Mouse (Mus musculus) neural tube, embryonic 13.5 days (tissue): Measurements from ENCODE around the gene Kif23. TPM values are rescaled to one million over a fixed set of nuclear protein-coding genes. Genes with fewer than 3 reads are reported as not detected.

Source experiments
- ATAC-seq: fragments of 200-750 bp; cut with Nextera tagmentation; 2 replicates; pipeline ENCODE4 v1.8.0; 2017; ENCODE audit warnings: low read depth, mild to moderate bottlenecking, moderate TSS enrichment, moderate library complexity
- H3K27ac ChIP-seq: fragments of 300-500 bp; sonication (generic); replicated peaks from 2 replicates; pipeline ENCODE4 v1.5.1; 2015; ENCODE audit warnings: moderate library complexity, mild to moderate bottlenecking, inconsistent platforms
- H3K27me3 ChIP-seq: fragments of 300-500 bp; sonication (generic); 2 replicates; pipeline ENCODE4 v1.6.1; 2015; ENCODE audit warnings: mild to moderate bottlenecking, inconsistent platforms
- H3K36me3 ChIP-seq: fragments of 300-500 bp; sonication (generic); 2 replicates; pipeline ENCODE4 v1.6.1; 2015; ENCODE audit warnings: mild to moderate bottlenecking, inconsistent platforms
- H3K4me1 ChIP-seq: fragments of 300-500 bp; sonication (generic); replicated peaks from 2 replicates; pipeline ENCODE4 v1.6.1; 2015; ENCODE audit warnings: inconsistent platforms
- H3K4me2 ChIP-seq: fragments of 300-500 bp; sonication (generic); 2 replicates; pipeline ENCODE4 v1.6.1; 2015; ENCODE audit warnings: inconsistent platforms, mild to moderate bottlenecking, moderate library complexity
- H3K4me3 ChIP-seq: fragments of 300-500 bp; sonication (generic); 2 replicates; pipeline ENCODE4 v1.5.1; 2015; ENCODE audit warnings: mild to moderate bottlenecking, inconsistent platforms
- H3K9ac ChIP-seq: fragments of 300-500 bp; sonication (generic); 2 replicates; pipeline ENCODE4 v1.6.1; 2015; ENCODE audit warnings: moderate library complexity, mild to moderate bottlenecking, inconsistent platforms
- H3K9me3 ChIP-seq: fragments of 300-500 bp; sonication (generic); 2 replicates; pipeline ENCODE4 v1.6.1; 2016; ENCODE audit warnings: inconsistent platforms
- WGBS: fragments of 180-500 bp; shearing (Covaris S2); methylation state at CpG from one replicate; pipeline ENCODE4 v1.1.7; 2015; 5-methylcytosine and 5-hydroxymethylcytosine counted together
- polyA plus RNA-seq: library from polyadenylated mRNA; unstranded; fragments of >200 nt; fragmentation: Nextera tagmentation; extraction: Ambion mirVana; gene quantifications from 2 replicates; pipeline ENCODE4 v1.2.1, GENCODE M21; 2015

Kif23 gene
- polyA plus RNA-seq, 1 experiment from 2014 or later, result 19.7 TPM

DNA sequence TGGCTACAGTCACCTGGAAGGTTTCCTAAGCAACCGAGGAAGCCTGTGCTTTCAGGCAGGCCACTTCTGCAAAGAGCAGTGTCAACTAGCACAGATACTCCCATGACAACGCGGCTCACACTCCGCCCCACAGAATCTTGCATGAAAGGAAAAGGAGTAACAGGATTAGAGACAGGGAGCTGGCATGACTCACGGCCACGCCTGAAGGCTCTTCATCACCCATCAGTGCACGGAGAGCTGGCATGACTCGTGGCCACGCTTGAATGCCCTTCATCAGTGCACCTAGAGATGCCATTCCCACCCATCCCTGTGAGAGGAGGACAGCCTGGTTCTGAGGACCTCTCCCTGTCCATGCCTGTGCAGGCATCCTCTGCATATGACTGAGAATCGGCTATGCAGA, 20.8 kb upstream of the Kif23 start:
- Histone ChIP-seq H3K27ac (no peak overlapping the region), H3K4me1 (peaks cover 6% of the 10 kb centered on the region), H3K27me3 (no peaks in the 10 kb centered on the region), H3K4me2 (no peak overlapping the region), H3K9ac (no peak overlapping the region), H3K4me3 (no peak overlapping the region), H3K9me3 (no peaks in the 10 kb centered on the region), H3K36me3 (no peaks in the 10 kb centered on the region)
- WGBS, result 82% methylated on average over 10 of the region's 10 CpGs
- ATAC-seq, result no peak

- no peak overlapping the region for H3K27ac ChIP-seq
- no peak overlapping the region for H3K4me2 ChIP-seq
- WGBS, result 92% methylated on average over 7 of the region's 7 CpGs
- H3K4me1 ChIP-seq, result no peaks in the 10 kb centered on the region
- no peaks in the 10 kb centered on the region for H3K9me3 ChIP-seq
- no peak for ATAC-seq
- no peak overlapping the region for H3K4me3 ChIP-seq
- H3K9ac ChIP-seq, result no peak overlapping the region
- no peaks in the 10 kb centered on the region for H3K27me3 ChIP-seq
- no peaks in the 10 kb centered on the region for H3K36me3 ChIP-seq
Observed at GRCm38 (mm10) chr9:61965987-61966386, 19.4 kb upstream of the Kif23 start.

DNA sequence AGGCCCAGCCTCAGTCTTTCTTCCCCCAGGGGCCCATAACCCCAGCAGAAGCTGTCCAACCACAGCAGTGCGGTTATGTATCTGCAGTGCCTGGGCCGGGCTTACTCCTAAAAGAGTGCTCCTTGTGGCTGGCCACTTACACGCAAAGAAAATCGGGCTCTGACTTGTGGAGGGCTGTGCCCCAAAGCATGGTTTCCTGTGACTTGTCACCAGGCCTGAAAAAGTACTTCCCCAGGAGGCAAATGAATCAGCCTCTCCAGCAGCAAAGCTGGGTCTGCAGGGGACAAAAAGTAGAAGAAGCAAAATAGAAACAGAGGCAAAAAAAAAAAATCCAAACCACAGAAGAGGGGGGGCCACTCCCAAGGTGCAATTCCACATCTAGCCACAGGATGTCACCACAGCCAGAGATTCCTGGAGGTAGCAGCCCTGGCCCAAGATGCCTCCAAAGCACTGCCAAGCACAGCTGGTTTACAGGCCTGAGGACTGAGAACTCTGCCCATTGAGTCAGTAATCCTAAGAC, 18.9 kb upstream of the Kif23 start:
- H3K27me3 ChIP-seq, result no peaks in the 10 kb centered on the region
- no peaks in the 10 kb centered on the region for H3K9me3 ChIP-seq
- 0 out of 2 replicates have a peak overlapping the region, but pooled peaks have one; percentile 23 for H3K27ac ChIP-seq
- H3K9ac ChIP-seq, result no peak overlapping the region
- no peaks in the 10 kb centered on the region for H3K4me1 ChIP-seq
- no peak overlapping the region for H3K4me3 ChIP-seq
- H3K36me3 ChIP-seq, result no peaks in the 10 kb centered on the region
- 35% methylated on average over 4 of the region's 4 CpGs for WGBS
- no peak overlapping the region for H3K4me2 ChIP-seq
- peak; percentile 75; the same call in 1 of the 2 replicates for ATAC-seq

DNA sequence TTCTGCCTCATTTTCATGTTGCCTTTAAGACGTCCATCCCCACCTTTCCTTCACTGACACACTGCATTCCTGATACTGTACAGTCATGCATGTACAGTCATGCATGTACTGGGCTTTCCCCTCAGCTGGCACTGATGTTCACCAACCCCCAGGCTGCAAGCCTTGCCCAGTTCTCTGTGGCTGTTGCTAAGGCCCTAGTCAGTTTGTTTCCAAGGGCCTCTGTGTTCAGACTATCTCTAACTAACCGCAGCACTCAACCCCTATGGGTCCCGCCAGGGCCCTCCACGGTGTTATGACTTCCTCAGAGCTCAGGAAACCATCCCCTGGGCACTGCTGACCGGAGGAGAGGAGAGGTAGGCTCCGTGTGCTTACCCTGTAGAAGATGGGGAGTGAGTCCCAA, 16.8 kb upstream of the Kif23 start:
- H3K4me3 ChIP-seq, result no peak overlapping the region
- 67% methylated on average over 6 of the region's 6 CpGs for WGBS
- no peaks in the 10 kb centered on the region for H3K27me3 ChIP-seq
- no peak for ATAC-seq
- H3K4me2 ChIP-seq, result no peak overlapping the region
- no peaks in the 10 kb centered on the region for H3K9me3 ChIP-seq
- no peak overlapping the region for H3K27ac ChIP-seq
- no peak overlapping the region for H3K9ac ChIP-seq
- no peaks in the 10 kb centered on the region for H3K36me3 ChIP-seq
- no peaks in the 10 kb centered on the region for H3K4me1 ChIP-seq

DNA sequence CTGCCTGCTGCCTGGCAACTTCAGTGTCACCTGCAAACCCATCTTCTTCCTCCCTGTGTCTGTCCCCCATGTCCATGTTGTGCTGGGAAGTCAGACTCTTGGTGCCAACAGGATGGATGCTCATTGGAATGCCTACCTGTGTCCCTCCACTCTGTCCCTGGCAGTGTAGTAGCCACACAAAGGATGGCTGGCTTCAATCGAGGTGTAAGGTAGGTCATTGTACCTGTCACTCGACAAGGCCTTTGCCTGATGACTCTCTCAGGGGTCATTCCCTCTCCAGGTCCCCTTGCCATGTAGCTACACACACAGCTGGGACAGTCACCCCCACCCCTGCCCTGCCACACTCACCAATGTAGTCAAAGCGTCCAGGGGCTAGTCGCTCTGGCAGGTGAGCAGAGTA, 14.6 kb upstream of the Kif23 start:
- Histone ChIP-seq H3K9me3 (no peaks in the 10 kb centered on the region), H3K4me2 (no peak overlapping the region), H3K4me3 (no peak overlapping the region), H3K27me3 (no peaks in the 10 kb centered on the region), H3K27ac (no peak overlapping the region), H3K9ac (no peak overlapping the region), H3K4me1 (no peaks in the 10 kb centered on the region), H3K36me3 (no peaks in the 10 kb centered on the region)
- no peak for ATAC-seq
- 89% methylated on average over 4 of the region's 4 CpGs for WGBS

GRCm38 (mm10) chr9:61960753-61961152, 14.2 kb upstream of the Kif23 start:
- no peaks in the 10 kb centered on the region for H3K36me3 ChIP-seq
- WGBS, result 75% methylated on average over 5 of the region's 5 CpGs
- no peaks in the 10 kb centered on the region for H3K27me3 ChIP-seq
- no peak overlapping the region for H3K9ac ChIP-seq
- H3K9me3 ChIP-seq, result no peaks in the 10 kb centered on the region
- no peaks in the 10 kb centered on the region for H3K4me1 ChIP-seq
- no peak overlapping the region for H3K4me2 ChIP-seq
- H3K4me3 ChIP-seq, result no peak overlapping the region
- no peak for ATAC-seq
- H3K27ac ChIP-seq, result no peak overlapping the region

- no peaks in the 10 kb centered on the region for H3K27me3 ChIP-seq
- H3K27ac ChIP-seq, result no peak overlapping the region
- no peak overlapping the region for H3K4me2 ChIP-seq
- no peak for ATAC-seq
- no peak overlapping the region for H3K9ac ChIP-seq
- no peaks in the 10 kb centered on the region for H3K36me3 ChIP-seq
- H3K4me1 ChIP-seq, result no peaks in the 10 kb centered on the region
- no peaks in the 10 kb centered on the region for H3K9me3 ChIP-seq
- no peak overlapping the region for H3K4me3 ChIP-seq
- WGBS, result 86% methylated on average over 1 of the region's 1 CpGs
Observed at GRCm38 (mm10) chr9:61959921-61960569, 13.5 kb upstream of the Kif23 start.

GRCm38 (mm10) chr9:61954707-61955106, 8.1 kb upstream of the Kif23 start:
- Histone ChIP-seq H3K9me3 (no peaks in the 10 kb centered on the region), H3K4me1 (0 out of 2 replicates have a peak, but pooled peaks cover 3% of the 10 kb centered on the region), H3K36me3 (no peaks in the 10 kb centered on the region), H3K9ac (no peak overlapping the region), H3K4me2 (no peak overlapping the region), H3K4me3 (no peak overlapping the region), H3K27me3 (no peaks in the 10 kb centered on the region), H3K27ac (no peak overlapping the region)
- ATAC-seq, result no peak

DNA sequence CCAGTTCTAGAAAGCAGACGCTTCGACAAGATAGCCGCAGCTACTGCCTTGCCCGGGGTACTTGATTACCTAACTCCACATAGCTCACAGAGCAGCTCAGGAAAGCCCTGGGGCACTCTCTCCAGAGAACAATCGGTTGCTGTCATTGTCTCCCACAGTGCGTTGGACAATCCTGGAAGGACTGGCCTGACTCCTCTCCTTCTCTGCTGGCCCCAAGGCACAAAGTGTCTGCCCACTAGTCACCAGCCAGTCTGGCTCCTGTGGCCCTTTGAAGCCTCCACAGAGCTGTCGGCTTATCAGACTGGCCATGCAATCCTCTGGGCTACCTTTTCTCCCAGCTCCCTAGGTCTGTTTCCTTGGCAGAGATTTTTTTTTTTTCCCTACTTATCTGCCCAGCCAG, 5.7 kb upstream of the Kif23 start:
- Histone ChIP-seq H3K27ac (no peak overlapping the region), H3K9me3 (no peaks in the 10 kb centered on the region), H3K27me3 (no peaks in the 10 kb centered on the region), H3K9ac (no peak overlapping the region), H3K4me3 (no peak overlapping the region), H3K4me1 (peaks cover 13% of the 10 kb centered on the region), H3K4me2 (no peak overlapping the region), H3K36me3 (no peaks in the 10 kb centered on the region)
- WGBS, result 47% methylated on average over 7 of the region's 7 CpGs
- no peak for ATAC-seq

DNA sequence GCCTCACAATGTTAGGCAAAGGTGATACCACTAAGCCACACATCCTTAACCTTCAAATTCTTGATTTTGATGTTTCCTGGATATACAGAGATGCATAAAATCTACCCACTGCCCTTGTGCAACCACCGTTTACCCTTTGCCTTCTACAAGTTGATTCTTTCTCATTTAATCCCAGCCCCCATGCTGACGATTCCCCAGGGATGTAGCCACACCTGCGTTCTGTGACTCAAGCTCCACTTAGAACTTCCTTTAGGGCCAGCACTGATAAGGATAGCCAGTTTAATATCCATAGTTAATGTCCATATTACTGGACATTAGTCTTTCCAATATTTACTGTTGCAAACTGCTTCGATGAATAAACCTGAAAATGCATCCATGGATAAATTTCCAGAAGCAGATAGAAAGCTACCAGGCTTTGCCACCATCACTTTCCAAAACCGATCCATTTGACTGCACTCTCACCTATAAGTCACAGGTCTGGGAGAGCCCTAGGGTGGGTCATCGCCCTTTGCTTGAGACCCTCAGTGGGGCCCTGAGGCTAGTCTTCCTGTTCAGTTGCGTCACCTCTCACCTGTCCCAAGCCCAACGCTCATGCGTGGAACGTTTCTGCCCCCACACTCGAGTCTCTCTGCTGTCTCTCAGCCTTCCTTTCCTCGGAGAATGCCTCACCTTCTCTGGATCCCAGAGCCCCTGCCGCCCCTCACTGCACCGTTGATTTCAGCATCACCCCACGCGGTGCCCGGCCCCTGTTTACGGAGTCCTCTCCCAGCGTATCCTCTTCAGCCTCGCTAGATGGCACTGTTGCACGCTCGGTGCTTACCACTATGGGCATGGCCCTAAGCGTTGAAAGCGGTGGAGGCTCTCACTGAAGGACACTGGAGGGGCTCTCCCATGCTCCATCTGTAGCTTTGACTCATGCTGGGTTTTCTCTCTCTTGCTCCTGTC, 1.1 kb upstream of the Kif23 start:
- Histone ChIP-seq H3K9ac (peak overlapping the region; percentile 76), H3K27ac (peak overlapping the region; percentile 67; the same call in 1 of the 2 replicates), H3K36me3 (no peaks in the 10 kb centered on the region), H3K4me1 (peaks cover 21% of the 10 kb centered on the region), H3K4me3 (peak overlapping the region; percentile 69), H3K4me2 (peak overlapping the region; percentile 100), H3K9me3 (no peaks in the 10 kb centered on the region), H3K27me3 (no peaks in the 10 kb centered on the region)
- peak; percentile 74 for ATAC-seq
- WGBS, result 8% methylated on average over 24 of the region's 24 CpGs

DNA sequence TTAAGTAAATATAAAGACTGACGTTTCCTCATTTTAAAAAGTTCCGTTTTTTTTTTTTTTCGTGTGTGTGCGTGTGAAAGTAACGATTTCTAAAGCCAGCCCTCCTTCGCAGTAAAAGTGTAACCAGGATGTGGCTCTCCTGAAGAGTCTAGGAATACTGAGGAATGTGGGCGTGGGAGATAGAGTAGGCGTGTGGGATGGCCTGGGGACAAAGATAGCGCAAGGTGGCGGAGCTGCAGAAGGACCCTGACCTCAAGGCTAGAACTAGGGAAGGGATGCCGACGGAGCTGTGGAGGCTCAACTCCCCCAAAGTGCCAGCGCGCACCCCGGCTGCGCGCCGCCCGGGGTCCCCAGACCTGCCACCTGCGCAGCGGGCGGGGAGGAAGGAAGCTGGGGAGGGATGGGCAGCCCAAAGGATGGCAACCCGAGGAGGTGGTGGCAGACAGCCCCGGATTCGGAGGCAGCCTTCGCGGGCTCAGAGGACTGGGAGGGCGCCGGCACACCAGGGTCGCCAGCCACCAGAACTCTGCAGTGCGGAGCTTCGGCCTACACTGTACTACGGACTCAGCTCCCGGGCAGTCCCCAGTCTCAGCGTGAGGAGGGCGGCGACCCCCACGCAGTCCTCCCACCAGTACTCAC, 482 bp downstream of the Kif23 start:
- Histone ChIP-seq H3K4me3 (peak overlapping the region; percentile 69), H3K36me3 (no peaks in the 10 kb centered on the region), H3K4me2 (peak overlapping the region; percentile 100), H3K27me3 (no peaks in the 10 kb centered on the region), H3K9me3 (no peaks in the 10 kb centered on the region), H3K9ac (peak overlapping the region; percentile 76), H3K27ac (peak overlapping the region; percentile 18; the same call in 1 of the 2 replicates), H3K4me1 (peaks cover 21% of the 10 kb centered on the region)
- peak; percentile 79 for ATAC-seq
- under 1% methylated on average over 31 of the region's 38 CpGs for WGBS

DNA sequence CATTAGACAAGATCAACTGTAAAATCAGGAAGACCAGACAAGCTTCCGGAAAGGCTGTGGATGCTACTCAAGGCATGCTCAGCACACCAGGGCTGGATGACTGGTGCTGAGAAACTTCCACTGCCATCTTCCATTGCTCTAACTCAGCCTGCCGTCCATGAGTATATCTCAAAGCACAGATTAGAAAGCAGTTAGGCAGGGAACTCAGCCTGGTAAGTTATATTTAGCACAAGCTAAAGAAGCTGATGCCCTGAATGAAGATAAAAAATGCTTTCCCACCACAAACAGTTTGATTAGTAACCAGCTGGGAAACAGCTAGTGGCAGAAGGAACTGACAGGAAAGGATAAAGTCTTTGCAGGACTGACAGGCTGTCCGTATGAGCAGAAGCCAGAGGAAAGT, 5.5 kb downstream of the Kif23 start:
- H3K27me3 ChIP-seq, result no peaks in the 10 kb centered on the region
- H3K4me1 ChIP-seq, result peaks cover 3% of the 10 kb centered on the region
- no peak overlapping the region for H3K4me3 ChIP-seq
- H3K9ac ChIP-seq, result no peak overlapping the region
- WGBS, result 96% methylated on average over 3 of the region's 3 CpGs
- H3K4me2 ChIP-seq, result no peak overlapping the region
- no peak overlapping the region for H3K27ac ChIP-seq
- H3K36me3 ChIP-seq, result peaks cover 15% of the 10 kb centered on the region; the same call in 1 of the 2 replicates
- ATAC-seq, result no peak
- H3K9me3 ChIP-seq, result no peaks in the 10 kb centered on the region
